Mouse (Mus musculus) myocyte (in vitro differentiated cells): Measurements from ENCODE around the gene Nme3.

Experiments used
- CEBPB ChIP-seq: IDR thresholded peaks from 2 replicates; pipeline ENCODE4 v1.6.1; 2011; ENCODE audit warnings: mild to moderate bottlenecking, moderate library complexity; ENCODE audit not compliant: poor library complexity, insufficient read depth, severe bottlenecking
- E2F4 ChIP-seq: IDR thresholded peaks from one replicate; pipeline ENCODE4 v1.6.1; 2011; ENCODE audit warnings: mild to moderate bottlenecking, control low read depth, moderate library complexity; ENCODE audit not compliant: insufficient read depth
- MAX ChIP-seq: IDR thresholded peaks from one replicate; pipeline ENCODE4 v1.6.1; 2011; ENCODE audit warnings: low read depth, mild to moderate bottlenecking, control low read depth
- MYOD1 ChIP-seq, 3 experiments: IDR thresholded peaks; one replicate each; pipeline ENCODE4 v1.6.1; 2011; ENCODE audit warnings: control low read depth in 2 of 3, low read depth in 2 of 3, mild to moderate bottlenecking in 2 of 3, moderate library complexity in 1 of 3; ENCODE audit not compliant: insufficient read length in 2 of 3, control insufficient read depth in 1 of 3
- MYOG ChIP-seq, 3 experiments: IDR thresholded peaks; one replicate each; pipeline ENCODE4 v1.6.1; 2011; ENCODE audit warnings: control low read depth in 2 of 3, low read depth in 2 of 3, mild to moderate bottlenecking in 2 of 3; ENCODE audit not compliant: insufficient read length in 2 of 3, control insufficient read depth in 1 of 3, insufficient read depth in 1 of 3
- POLR2A ChIP-seq: IDR thresholded peaks from one replicate; pipeline ENCODE4 v1.6.1; 2011; ENCODE audit warnings: low read depth, mild to moderate bottlenecking, control low read depth, moderate library complexity; ENCODE audit not compliant: insufficient read length
- POLR2AphosphoS2 ChIP-seq: IDR thresholded peaks from one replicate; pipeline ENCODE4 v1.6.1; 2011; ENCODE audit warnings: low read depth, control low read depth; ENCODE audit not compliant: insufficient read length
- REST ChIP-seq: IDR thresholded peaks from one replicate; pipeline ENCODE4 v1.6.1; 2011; ENCODE audit warnings: mild to moderate bottlenecking, control low read depth, moderate library complexity; ENCODE audit not compliant: insufficient read depth, insufficient read length
- SRF ChIP-seq: IDR thresholded peaks from one replicate; pipeline ENCODE4 v1.6.1; 2011; ENCODE audit warnings: low read depth; ENCODE audit not compliant: control insufficient read depth, insufficient read length
- TCF12 ChIP-seq: IDR thresholded peaks from one replicate; pipeline ENCODE4 v1.6.1; 2011; ENCODE audit warnings: mild to moderate bottlenecking, control low read depth; ENCODE audit not compliant: poor library complexity, insufficient read depth, severe bottlenecking
- TCF3 ChIP-seq: IDR thresholded peaks from one replicate; pipeline ENCODE4 v1.6.1; 2011; ENCODE audit warnings: low read depth, control low read depth; ENCODE audit not compliant: insufficient read length
- USF1 ChIP-seq: IDR thresholded peaks from one replicate; pipeline ENCODE4 v1.6.1; 2011; ENCODE audit warnings: low read depth, mild to moderate bottlenecking, control low read depth, moderate library complexity

- no peak for TF ChIP-seq POLR2A
- TF ChIP-seq E2F4, result no peak
- no peak for TF ChIP-seq USF1
- TF ChIP-seq SRF, result no peak
- no peak for TF ChIP-seq MYOD1 (IDR thresholded peaks at IDR 0.05; ENCODE audit: control insufficient read depth in 1 of 3, insufficient read length in 2 of 3, low read depth in 2 of 3)
- TF ChIP-seq TCF3, result no peak
- TF ChIP-seq MAX, result no peak
- TF ChIP-seq MYOG (IDR thresholded peaks at IDR 0.05; ENCODE audit: control insufficient read depth in 1 of 3, insufficient read depth in 1 of 3, insufficient read length in 2 of 3, low read depth in 2 of 3), result no peak
- no peak for TF ChIP-seq POLR2AphosphoS2
- TF ChIP-seq TCF12, result no peak
- no peak for TF ChIP-seq CEBPB
- no peak for TF ChIP-seq REST
These were observed 14.4 kb upstream of the Nme3 start for GRCm38 (mm10) chr17:24881738-24882440.
